Mouse (Mus musculus) forebrain, postnatal 0 days (tissue): ENCODE data around the gene Cldn22. TPM values are rescaled to one million over a fixed set of nuclear protein-coding genes. Genes with fewer than 3 reads are reported as not detected.

Source experiments
- ATAC-seq: fragments of 200-750 bp; cut with Nextera tagmentation; 2 replicates; pipeline ENCODE4 v1.8.0; 2017; ENCODE audit warnings: mild to moderate bottlenecking, moderate library complexity
- DNase-seq: peaks from one replicate; pipeline ENCODE4 v3.0.0-alpha.2; 2015
- H3K27ac ChIP-seq: fragments of 300-500 bp; sonication (generic); 2 replicates; pipeline ENCODE4 v1.5.1; 2014; ENCODE audit warnings: low read depth, mild to moderate bottlenecking, antibody characterized with exemption, low read length, moderate library complexity, mixed read lengths
- H3K27me3 ChIP-seq: fragments of 300-500 bp; sonication (generic); 2 replicates; pipeline ENCODE4 v1.6.1; 2014; ENCODE audit warnings: mild to moderate bottlenecking, low read length, mixed read lengths; ENCODE audit not compliant: insufficient read depth
- H3K36me3 ChIP-seq: fragments of 300-500 bp; sonication (generic); 2 replicates; pipeline ENCODE4 v1.6.1; 2014; ENCODE audit warnings: mild to moderate bottlenecking, moderate library complexity; ENCODE audit not compliant: insufficient read depth
- H3K4me1 ChIP-seq: fragments of 300-500 bp; sonication (generic); 2 replicates; pipeline ENCODE4 v1.6.1; 2014; ENCODE audit warnings: antibody characterized with exemption; ENCODE audit not compliant: insufficient read depth
- H3K4me2 ChIP-seq: fragments of 300-500 bp; sonication (generic); 2 replicates; pipeline ENCODE4 v1.6.1; 2014; ENCODE audit warnings: low read depth, mild to moderate bottlenecking, moderate library complexity
- H3K4me3 ChIP-seq: fragments of 300-500 bp; sonication (generic); 2 replicates; pipeline ENCODE4 v1.5.1; 2014; ENCODE audit warnings: low read depth, low read length, mixed read lengths
- H3K9ac ChIP-seq: fragments of 300-500 bp; sonication (generic); 2 replicates; pipeline ENCODE4 v1.6.1; 2014; ENCODE audit warnings: mild to moderate bottlenecking
- H3K9me3 ChIP-seq: fragments of 300-500 bp; sonication (generic); 2 replicates; pipeline ENCODE4 v1.6.1; 2016; ENCODE audit warnings: low read length
- CTCF ChIP-seq: sonication (generic); IDR thresholded peaks from 2 replicates; pipeline ENCODE4 v1.5.1; 2016; ENCODE audit warnings: antibody characterized with exemption, control low read depth, low read depth
- WGBS: fragments of 180-500 bp; shearing (Covaris S2); extraction: QIAGEN DNeasy Blood & Tissue Kit; methylation state at CpG from one replicate; pipeline ENCODE4 v1.1.7; 2014; 5-methylcytosine and 5-hydroxymethylcytosine counted together
- polyA plus RNA-seq: library from polyadenylated mRNA; unstranded; fragments of >200 nt; fragmentation: Nextera tagmentation; extraction: Ambion mirVana; gene quantifications from 2 replicates; pipeline ENCODE4 v1.2.1, GENCODE M21; 2015
- total RNA-seq: library from RNA; depleted of rRNA; stranded (reverse); fragments of >200 nt; gene quantifications from 2 replicates; pipeline ENCODE4 v1.2.3, GENCODE M21; 2014; rRNA removed

The Cldn22 gene
- total RNA-seq = not detected in 2 replicates
- not detected in 2 replicates for polyA plus RNA-seq

DNA sequence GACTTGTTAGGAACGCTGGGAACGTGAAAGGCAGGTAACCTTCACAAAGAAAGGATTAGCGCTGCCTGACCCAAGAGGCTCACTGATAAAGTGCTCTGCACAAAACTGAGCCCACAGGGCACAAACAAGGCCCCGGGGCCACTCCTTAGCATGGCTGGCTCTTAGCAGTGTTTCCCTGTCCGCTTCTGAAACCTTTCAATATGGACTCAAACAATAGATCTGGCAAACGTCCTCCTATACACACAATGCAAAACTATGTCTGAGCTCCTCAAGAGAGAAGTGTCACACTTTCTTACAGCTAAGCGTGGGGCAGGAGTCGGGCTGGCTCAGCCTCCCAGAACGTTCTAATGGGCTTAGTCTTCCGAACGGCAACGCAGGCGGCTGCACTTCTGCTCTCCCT, at the start of gene Cldn22:
Gene Cldn22 (plus strand): TSS at position 301 of the 400 bp plus-strand sequence.
- H3K9me3 ChIP-seq = no peaks in the 10 kb centered on the region
- TF ChIP-seq CTCF = no peak
- ATAC-seq = 0 out of 2 replicates have a peak, but pooled peaks have one; percentile 29

GRCm38 (mm10) chr8:47777415-47777814, 46.9 kb upstream of the Cldn22 start:
- Histone ChIP-seq H3K27ac (no peak overlapping the region), H3K36me3 (no peaks in the 10 kb centered on the region), H3K27me3 (no peaks in the 10 kb centered on the region), H3K4me2 (no peak overlapping the region), H3K9ac (no peak overlapping the region), H3K4me1 (no peaks in the 10 kb centered on the region), H3K4me3 (no peak overlapping the region), H3K9me3 (no peaks in the 10 kb centered on the region)
- no peak for DNase-seq
- ATAC-seq = no peak
- WGBS = 92% methylated on average over 7 of the region's 7 CpGs
- no peak for TF ChIP-seq CTCF

More for the DNA sequence above, at the start of gene Cldn22:
- DNase-seq = peak; percentile 8
- Histone ChIP-seq H3K27me3 (no peaks in the 10 kb centered on the region), H3K36me3 (no peaks in the 10 kb centered on the region), H3K4me1 (no peaks in the 10 kb centered on the region), H3K9ac (no peak within 1 kb of the TSS), H3K4me3 (no peak within 1 kb of the TSS), H3K4me2 (no peak within 1 kb of the TSS), H3K27ac (no peak within 1 kb of the TSS)
- WGBS = 15% methylated on average over 13 of the region's 13 CpGs

DNA sequence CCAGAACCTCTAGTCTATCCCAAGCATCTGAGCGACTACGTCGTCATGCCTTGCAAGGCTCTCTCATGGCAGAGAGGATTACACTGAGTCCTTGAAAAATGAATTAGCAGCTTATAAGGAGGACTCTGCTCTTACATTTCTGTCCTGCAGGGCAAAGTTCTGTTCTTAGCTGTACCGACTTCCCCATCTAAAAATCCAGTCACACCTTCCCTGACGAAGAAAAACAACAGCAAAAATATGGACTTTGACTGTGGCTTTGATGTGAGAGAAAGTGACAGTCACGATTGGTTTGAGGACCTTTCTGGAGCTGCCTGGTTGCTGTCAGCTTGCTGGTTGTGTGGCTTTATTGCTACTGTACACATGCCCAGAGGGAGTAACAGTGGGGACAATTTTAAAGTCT, 44.7 kb upstream of the Cldn22 start:
- Histone ChIP-seq H3K9ac (no peak overlapping the region), H3K9me3 (no peaks in the 10 kb centered on the region), H3K27me3 (no peaks in the 10 kb centered on the region), H3K4me2 (no peak overlapping the region), H3K36me3 (no peaks in the 10 kb centered on the region), H3K4me1 (no peaks in the 10 kb centered on the region), H3K27ac (no peak overlapping the region), H3K4me3 (no peak overlapping the region)
- no peak for TF ChIP-seq CTCF
- WGBS = 70% methylated on average over 6 of the region's 6 CpGs
- ATAC-seq = no peak
- no peak for DNase-seq

- H3K4me3 ChIP-seq = no peak overlapping the region
- no peaks in the 10 kb centered on the region for H3K27me3 ChIP-seq
- no peak for TF ChIP-seq CTCF
- 78% methylated on average over 4 of the region's 4 CpGs for WGBS
- ATAC-seq (no peak), DNase-seq (no peak)
- H3K9ac ChIP-seq = no peak overlapping the region
- H3K4me2 ChIP-seq = no peak overlapping the region
- H3K27ac ChIP-seq = no peak overlapping the region
- H3K9me3 ChIP-seq = no peaks in the 10 kb centered on the region
- H3K4me1 ChIP-seq = no peaks in the 10 kb centered on the region
- H3K36me3 ChIP-seq = no peaks in the 10 kb centered on the region
These were observed 42.4 kb upstream of the Cldn22 start for GRCm38 (mm10) chr8:47781881-47782280.

DNA sequence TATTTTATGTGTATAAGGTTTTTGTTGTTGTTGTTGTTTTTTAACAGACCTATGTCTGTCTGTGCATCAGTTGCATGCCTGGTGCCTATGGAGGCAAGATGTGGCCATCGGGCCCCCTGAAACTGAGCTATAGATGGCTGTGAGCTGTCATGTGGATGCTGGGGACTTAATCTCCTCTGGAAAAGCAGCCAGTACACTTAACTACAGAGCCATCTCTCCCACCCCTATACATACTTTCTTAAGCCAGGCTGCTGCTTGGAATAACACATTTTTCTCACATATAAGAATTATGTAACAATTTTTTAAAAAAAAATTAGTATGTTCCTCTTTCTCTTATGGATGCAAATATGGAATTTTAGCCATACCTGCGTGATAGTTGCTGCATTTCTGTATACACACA, 40.7 kb upstream of the Cldn22 start:
- 88% methylated on average over 2 of the region's 2 CpGs for WGBS
- Histone ChIP-seq H3K4me3 (no peak overlapping the region), H3K9ac (no peak overlapping the region), H3K27me3 (no peaks in the 10 kb centered on the region), H3K9me3 (no peaks in the 10 kb centered on the region), H3K4me2 (no peak overlapping the region), H3K36me3 (no peaks in the 10 kb centered on the region), H3K27ac (no peak overlapping the region), H3K4me1 (no peaks in the 10 kb centered on the region)
- ATAC-seq (peak; percentile 66), DNase-seq (peak; percentile 12)
- no peak for TF ChIP-seq CTCF

DNA sequence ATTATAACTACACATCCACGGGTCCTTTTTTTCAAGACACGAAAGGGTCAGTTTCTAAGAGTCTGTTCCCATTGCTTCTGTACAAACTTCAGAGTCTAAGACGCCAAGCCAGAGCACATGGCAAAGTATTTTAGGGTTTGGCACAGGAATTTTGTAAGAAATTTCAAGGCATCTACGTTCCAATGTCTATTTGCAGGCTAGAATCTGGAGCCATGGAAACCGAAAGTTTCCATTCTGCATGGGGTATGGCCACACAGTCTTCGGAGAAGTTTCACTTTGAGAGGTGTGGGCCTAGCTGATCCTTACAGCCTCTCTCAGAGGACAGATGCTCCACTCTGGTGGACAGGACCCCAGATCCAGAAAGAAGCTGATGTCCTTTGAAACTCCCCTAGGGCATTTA, 40.3 kb upstream of the Cldn22 start:
- Histone ChIP-seq H3K9ac (no peak overlapping the region), H3K4me1 (no peaks in the 10 kb centered on the region), H3K27ac (no peak overlapping the region), H3K9me3 (no peaks in the 10 kb centered on the region), H3K27me3 (no peaks in the 10 kb centered on the region), H3K4me3 (no peak overlapping the region), H3K4me2 (no peak overlapping the region), H3K36me3 (no peaks in the 10 kb centered on the region)
- DNase-seq (peak; percentile 75), ATAC-seq (peak; percentile 80)
- WGBS = 70% methylated on average over 6 of the region's 6 CpGs
- TF ChIP-seq CTCF = no peak

GRCm38 (mm10) chr8:47784436-47784835, 39.8 kb upstream of the Cldn22 start:
- Histone ChIP-seq H3K27ac (no peak overlapping the region), H3K27me3 (no peaks in the 10 kb centered on the region), H3K36me3 (no peaks in the 10 kb centered on the region), H3K4me2 (no peak overlapping the region), H3K4me3 (no peak overlapping the region), H3K9ac (no peak overlapping the region), H3K9me3 (no peaks in the 10 kb centered on the region), H3K4me1 (no peaks in the 10 kb centered on the region)
- DNase-seq = no peak
- 66% methylated on average over 7 of the region's 7 CpGs for WGBS
- no peak for TF ChIP-seq CTCF
- ATAC-seq = no peak
